Mouse (Mus musculus) midbrain, embryonic 10.5 days (tissue): ENCODE measurements around the gene Pou3f1. TPM values are rescaled to one million over a fixed set of nuclear protein-coding genes. Genes with fewer than 3 reads are reported as not detected.

Experiments used
- DNase-seq: peaks from one replicate; pipeline ENCODE4 v3.0.0-alpha.2; 2017; ENCODE audit warnings: low spot score
- H3K27ac ChIP-seq: fragments of 300-500 bp; sonication (generic); replicated peaks from 2 replicates; pipeline ENCODE4 v1.5.1; 2016; ENCODE audit warnings: mild to moderate bottlenecking
- H3K27me3 ChIP-seq: fragments of 300-500 bp; sonication (generic); 2 replicates; pipeline ENCODE4 v1.6.1; 2016; ENCODE audit warnings: low read depth, mild to moderate bottlenecking; ENCODE audit not compliant: poor library complexity, severe bottlenecking
- H3K36me3 ChIP-seq: fragments of 300-500 bp; sonication (generic); 2 replicates; pipeline ENCODE4 v1.6.1; 2016; ENCODE audit warnings: mild to moderate bottlenecking, moderate library complexity
- H3K4me1 ChIP-seq: fragments of 300-500 bp; sonication (generic); 2 replicates; pipeline ENCODE4 v1.6.1; 2016
- H3K4me3 ChIP-seq: fragments of 300-500 bp; sonication (generic); 2 replicates; pipeline ENCODE4 v1.5.1; 2016; ENCODE audit warnings: mild to moderate bottlenecking, moderate library complexity
- H3K9me3 ChIP-seq: fragments of 300-500 bp; sonication (generic); replicated peaks from 2 replicates; pipeline ENCODE4 v1.6.1; 2016; ENCODE audit warnings: mild to moderate bottlenecking
- WGBS: fragments of 180-500 bp; shearing (Covaris S2); methylation state at CpG from one replicate; pipeline ENCODE4 v1.1.7; 2016; 5-methylcytosine and 5-hydroxymethylcytosine counted together
- polyA plus RNA-seq: library from polyadenylated mRNA; unstranded; fragments of >200 nt; fragmentation: Nextera tagmentation; extraction: Ambion mirVana; gene quantifications from 2 replicates; pipeline ENCODE4 v1.2.1, GENCODE M21; 2016

Gene Pou3f1
- polyA plus RNA-seq, 1 experiment from 2014 or later, result 13.8 TPM

DNA sequence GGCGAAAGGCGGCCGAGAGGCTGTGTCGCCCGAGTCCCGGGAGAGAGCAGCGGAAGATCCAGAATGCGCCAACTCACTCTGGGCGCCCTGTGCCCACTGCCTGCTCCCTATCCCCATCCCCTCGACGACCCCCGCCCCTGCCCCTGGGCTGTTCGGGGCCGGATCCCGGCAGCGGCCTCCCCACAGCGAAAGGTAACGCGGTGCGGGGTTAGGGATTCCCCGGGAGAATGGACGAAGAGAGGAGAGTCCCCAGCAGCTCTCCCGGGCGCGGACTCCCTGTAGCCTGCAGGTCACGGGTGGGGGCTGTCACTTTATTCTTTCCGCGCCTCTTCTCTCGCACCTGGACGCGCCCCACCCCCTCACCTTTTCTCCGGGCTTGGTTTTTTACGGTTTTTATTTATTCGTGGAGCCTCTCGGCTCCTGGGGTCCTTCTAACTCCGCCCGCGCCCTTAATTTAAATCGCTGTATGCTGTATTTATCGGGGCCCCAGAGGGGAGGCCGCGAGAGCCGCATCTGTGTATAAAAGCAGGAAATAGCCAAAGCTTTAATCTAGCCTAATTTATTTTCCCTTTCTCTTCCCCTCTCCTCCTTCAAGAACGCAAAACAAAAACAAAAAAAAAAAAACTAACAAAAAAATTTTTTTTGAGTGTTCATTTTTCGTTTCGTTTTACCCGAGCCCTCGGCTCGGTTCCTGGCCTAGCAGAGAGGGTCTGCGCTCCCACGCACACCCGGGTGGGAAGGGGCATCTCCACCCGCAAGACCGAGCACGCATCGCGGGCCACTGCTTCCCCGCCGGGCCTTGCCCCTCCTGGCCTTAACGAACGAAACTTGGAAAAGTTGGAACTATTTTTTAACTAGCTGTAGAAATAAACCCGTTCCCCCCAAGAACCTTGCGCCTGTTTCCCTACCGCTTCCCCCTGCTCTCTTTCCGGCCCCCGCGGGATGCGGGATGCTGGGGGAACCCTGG is 2.9 kb downstream of the Pou3f1 start:
- peak overlapping the region; percentile 90 for H3K27ac ChIP-seq
- no peaks in the 10 kb centered on the region for H3K9me3 ChIP-seq
- peaks cover 96% of the 10 kb centered on the region for H3K27me3 ChIP-seq
- H3K4me3 ChIP-seq, result peak overlapping the region; percentile 74
- H3K4me1 ChIP-seq, result peaks cover 94% of the 10 kb centered on the region
- H3K36me3 ChIP-seq, result peaks cover 11% of the 10 kb centered on the region
- DNase-seq, result peak; percentile 60
- under 1% methylated on average over 68 of the region's 68 CpGs for WGBS

DNA sequence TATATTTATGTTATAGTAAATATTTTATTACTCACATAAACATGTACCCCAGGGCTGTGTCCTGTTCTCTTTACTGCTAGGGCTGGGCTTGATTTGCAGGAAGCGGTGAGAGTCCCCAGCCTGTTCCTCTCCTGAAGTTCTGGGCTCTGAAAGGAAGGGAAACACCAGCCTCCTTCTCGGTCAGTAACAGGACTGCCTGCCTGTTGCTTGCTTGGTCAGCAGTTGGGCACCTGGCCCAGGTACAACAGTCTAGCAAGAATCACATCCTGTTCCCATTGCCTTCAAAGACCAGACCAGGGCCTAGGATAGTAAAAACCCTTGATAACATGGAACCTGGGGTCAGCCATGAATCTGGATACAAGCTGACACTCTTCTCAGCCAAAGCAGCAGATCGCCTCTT is 4.0 kb downstream of the Pou3f1 start:
- Histone ChIP-seq H3K9me3 (no peaks in the 10 kb centered on the region), H3K27ac (no peak overlapping the region), H3K27me3 (peaks cover 96% of the 10 kb centered on the region), H3K4me1 (peaks cover 87% of the 10 kb centered on the region), H3K36me3 (peaks cover 11% of the 10 kb centered on the region), H3K4me3 (peak overlapping the region; percentile 74)
- 34% methylated on average over 3 of the region's 3 CpGs for WGBS
- no peak for DNase-seq

DNA sequence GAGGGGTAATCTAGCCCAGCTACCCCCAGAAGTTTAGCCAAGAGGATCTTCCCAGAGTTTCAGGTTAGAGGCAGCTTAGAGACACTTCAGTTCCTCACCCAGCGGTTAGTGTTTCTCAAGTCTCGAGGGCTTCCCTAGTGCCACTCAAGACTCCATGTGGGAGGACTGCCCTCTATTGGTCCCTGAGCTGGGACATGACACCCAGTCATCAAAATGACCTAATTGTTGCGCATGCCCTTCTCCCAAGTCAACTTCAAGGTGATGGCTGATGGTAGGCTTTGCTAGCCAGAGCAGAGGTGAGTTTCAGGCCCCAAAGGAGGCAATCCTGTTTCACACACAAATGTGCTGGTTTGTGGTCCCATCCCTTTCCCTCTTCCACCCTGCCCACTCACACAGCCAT is 6.4 kb downstream of the Pou3f1 start:
- Histone ChIP-seq H3K36me3 (peaks cover 11% of the 10 kb centered on the region), H3K4me1 (peaks cover 84% of the 10 kb centered on the region), H3K4me3 (0 out of 2 replicates have a peak overlapping the region, but pooled peaks have one; percentile 1), H3K9me3 (no peaks in the 10 kb centered on the region), H3K27me3 (peaks cover 99% of the 10 kb centered on the region), H3K27ac (no peak overlapping the region)
- 62% methylated on average over 3 of the region's 3 CpGs for WGBS
- DNase-seq, result peak; percentile 12

DNA sequence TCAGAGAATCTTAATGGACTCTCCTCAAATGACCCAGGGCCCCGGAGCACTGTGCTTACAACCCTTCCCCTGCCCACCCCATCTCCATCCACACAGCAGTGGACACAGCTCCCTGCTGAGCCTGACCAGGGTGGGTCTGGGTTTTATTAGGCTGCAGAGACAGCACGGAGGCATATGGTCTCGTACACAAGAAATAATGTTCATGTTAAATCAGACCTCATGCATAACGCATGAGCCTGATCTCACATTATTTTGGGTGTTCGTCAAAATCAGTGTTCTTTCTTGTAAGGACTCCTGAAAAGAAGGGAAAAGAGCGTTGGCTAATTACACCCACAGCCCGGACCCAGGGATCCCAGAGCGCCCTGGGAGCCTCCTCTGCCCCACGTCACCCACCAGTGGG is 7.6 kb downstream of the Pou3f1 start:
- WGBS, result 82% methylated on average over 9 of the region's 9 CpGs
- H3K36me3 ChIP-seq, result peaks cover 11% of the 10 kb centered on the region
- H3K27ac ChIP-seq, result no peak overlapping the region; the same call in 1 of the 2 replicates
- H3K27me3 ChIP-seq, result peaks cover 98% of the 10 kb centered on the region
- no peak for DNase-seq
- 0 out of 2 replicates have a peak overlapping the region, but pooled peaks have one; percentile 4 for H3K4me3 ChIP-seq
- peaks cover 85% of the 10 kb centered on the region for H3K4me1 ChIP-seq
- H3K9me3 ChIP-seq, result no peaks in the 10 kb centered on the region

DNA sequence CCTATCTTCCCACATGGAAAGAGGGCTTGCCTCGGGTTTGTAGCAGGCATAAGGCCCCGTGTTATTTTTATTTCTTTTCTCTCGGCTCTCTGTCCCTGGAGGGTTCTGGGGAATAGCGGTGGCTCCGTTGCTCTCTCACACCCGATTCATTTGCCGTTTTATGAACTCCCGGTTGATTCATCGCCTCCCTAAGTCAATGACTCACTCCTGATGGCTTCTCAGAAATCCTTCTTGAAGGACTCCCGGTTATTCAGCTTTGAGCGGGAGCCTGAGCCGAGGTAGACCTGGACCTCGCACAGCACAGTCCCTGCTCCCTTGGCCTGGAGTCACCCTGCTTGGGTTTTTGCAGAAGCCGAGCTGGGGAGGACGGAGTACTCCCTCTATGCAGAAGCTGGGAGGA is 8.0 kb downstream of the Pou3f1 start:
- Histone ChIP-seq H3K9me3 (no peaks in the 10 kb centered on the region), H3K27me3 (peaks cover 98% of the 10 kb centered on the region), H3K4me1 (peaks cover 82% of the 10 kb centered on the region), H3K36me3 (peaks cover 11% of the 10 kb centered on the region), H3K4me3 (no peak overlapping the region), H3K27ac (no peak overlapping the region; the same call in 1 of the 2 replicates)
- peak; percentile 11 for DNase-seq
- 84% methylated on average over 15 of the region's 15 CpGs for WGBS

DNA sequence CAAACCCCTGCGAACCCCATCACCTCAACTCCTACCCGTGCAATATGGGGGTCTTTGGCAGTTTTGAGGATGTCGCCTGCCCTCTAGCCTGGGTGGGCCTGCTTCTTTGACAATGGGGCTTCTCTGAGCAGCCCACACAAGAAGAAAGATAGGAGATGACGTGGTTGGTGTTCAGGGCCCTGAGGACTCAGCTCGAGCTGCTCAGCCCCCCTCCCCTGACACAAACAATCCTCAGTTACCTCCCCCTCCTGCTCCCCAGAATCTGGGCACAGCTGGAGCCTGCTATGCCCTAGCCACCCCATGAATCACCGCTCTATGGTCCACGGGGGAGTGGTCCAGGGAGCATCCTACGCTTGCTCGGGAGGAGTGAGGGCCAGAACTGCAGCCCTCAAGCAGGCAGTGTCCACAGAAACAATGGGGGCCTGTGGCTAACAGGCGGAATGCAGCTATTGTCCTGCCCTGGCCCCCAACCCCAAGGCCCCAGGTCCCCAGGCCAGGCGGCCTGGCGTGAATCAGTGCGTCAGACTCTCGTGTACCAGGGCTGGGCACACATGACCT is 10.9 kb downstream of the Pou3f1 start:
- DNase-seq, result peak; percentile 53

DNA sequence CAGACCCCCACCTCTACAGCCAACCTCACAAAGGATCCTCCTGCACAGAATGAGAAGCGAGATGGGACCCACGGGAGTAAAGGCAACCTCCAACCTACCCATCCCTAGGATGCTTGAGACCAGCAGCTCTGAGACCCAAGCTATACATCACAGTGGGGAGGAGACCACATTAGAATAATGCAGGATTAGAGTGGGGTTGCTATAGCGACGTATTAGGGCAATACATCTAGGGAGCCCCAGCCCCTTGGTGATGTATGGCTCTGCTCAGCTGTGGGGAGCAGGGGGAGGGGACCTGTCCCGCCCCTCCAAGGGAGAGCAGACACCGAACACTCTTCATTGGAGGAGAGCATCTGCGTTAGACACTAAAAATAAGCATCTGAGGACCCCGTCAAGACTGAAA is 11.5 kb downstream of the Pou3f1 start:
- peaks cover 97% of the 10 kb centered on the region for H3K27me3 ChIP-seq
- 5% methylated on average over 8 of the region's 8 CpGs for WGBS
- no peaks in the 10 kb centered on the region for H3K9me3 ChIP-seq
- H3K27ac ChIP-seq, result peak overlapping the region; percentile 90
- peaks cover 80% of the 10 kb centered on the region for H3K4me1 ChIP-seq
- no peaks in the 10 kb centered on the region for H3K36me3 ChIP-seq
- H3K4me3 ChIP-seq, result peak overlapping the region; percentile 46
- DNase-seq, result peak; percentile 74

More for the DNA sequence above, 10.9 kb downstream of the Pou3f1 start:
- peak overlapping the region; percentile 90 for H3K27ac ChIP-seq
- no peaks in the 10 kb centered on the region for H3K36me3 ChIP-seq
- WGBS, result 11% methylated on average over 14 of the region's 14 CpGs
- peaks cover 97% of the 10 kb centered on the region for H3K27me3 ChIP-seq
- H3K4me1 ChIP-seq, result peaks cover 80% of the 10 kb centered on the region
- H3K4me3 ChIP-seq, result peak overlapping the region; percentile 46
- no peaks in the 10 kb centered on the region for H3K9me3 ChIP-seq

DNA sequence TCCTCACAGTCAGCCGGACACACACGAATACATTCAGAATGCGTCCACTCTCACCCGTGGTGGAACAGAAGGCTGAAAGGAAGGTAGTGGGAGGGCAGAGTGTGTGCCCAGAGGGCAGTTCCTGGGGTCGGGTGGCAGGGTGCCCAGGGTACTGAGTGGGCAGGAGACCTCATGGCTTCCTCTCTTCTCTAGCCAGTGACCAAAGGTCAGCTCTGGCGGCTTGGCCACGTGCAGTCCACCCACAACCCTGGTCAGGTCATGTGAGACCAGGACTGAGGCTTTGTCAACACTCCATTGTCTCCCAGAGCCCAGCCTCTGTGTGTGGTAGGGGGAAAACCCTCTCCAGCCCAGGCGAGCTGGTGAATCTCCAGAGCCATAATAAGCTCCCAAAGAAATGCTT is 13.6 kb downstream of the Pou3f1 start:
- H3K4me3 ChIP-seq, result no peak overlapping the region
- WGBS, result 64% methylated on average over 8 of the region's 8 CpGs
- no peaks in the 10 kb centered on the region for H3K9me3 ChIP-seq
- peaks cover 78% of the 10 kb centered on the region for H3K4me1 ChIP-seq
- H3K27ac ChIP-seq, result 0 out of 2 replicates have a peak overlapping the region, but pooled peaks have one; percentile 9
- no peaks in the 10 kb centered on the region for H3K36me3 ChIP-seq
- peak; percentile 28 for DNase-seq
- peaks cover 93% of the 10 kb centered on the region for H3K27me3 ChIP-seq

DNA sequence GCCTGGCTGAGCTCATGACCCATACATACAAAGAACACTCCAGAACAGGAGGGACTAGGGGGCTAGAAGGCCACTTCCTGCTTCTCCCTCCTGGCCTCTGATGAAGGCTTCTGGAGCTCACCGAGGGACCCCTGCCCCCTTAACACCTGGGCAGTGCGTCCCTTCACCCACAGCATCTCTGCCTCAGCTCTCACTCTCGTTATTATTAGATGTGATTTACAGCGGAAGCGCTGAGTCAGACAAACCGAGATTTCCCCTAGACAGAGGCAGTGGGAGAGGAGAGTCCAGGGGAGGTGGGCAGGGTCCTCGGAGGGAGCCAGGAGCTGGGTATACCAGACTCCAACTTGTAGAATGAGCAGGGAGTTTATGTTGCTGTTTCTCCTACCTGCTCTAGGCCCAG is 15.0 kb downstream of the Pou3f1 start:
- Histone ChIP-seq H3K27ac (peak overlapping the region; percentile 72), H3K9me3 (no peaks in the 10 kb centered on the region), H3K4me1 (peaks cover 72% of the 10 kb centered on the region), H3K27me3 (peaks cover 80% of the 10 kb centered on the region), H3K4me3 (peak overlapping the region; percentile 46), H3K36me3 (peaks cover under 1% of the 10 kb centered on the region; the same call in 1 of the 2 replicates)
- 35% methylated on average over 7 of the region's 7 CpGs for WGBS
- DNase-seq, result no peak

DNA sequence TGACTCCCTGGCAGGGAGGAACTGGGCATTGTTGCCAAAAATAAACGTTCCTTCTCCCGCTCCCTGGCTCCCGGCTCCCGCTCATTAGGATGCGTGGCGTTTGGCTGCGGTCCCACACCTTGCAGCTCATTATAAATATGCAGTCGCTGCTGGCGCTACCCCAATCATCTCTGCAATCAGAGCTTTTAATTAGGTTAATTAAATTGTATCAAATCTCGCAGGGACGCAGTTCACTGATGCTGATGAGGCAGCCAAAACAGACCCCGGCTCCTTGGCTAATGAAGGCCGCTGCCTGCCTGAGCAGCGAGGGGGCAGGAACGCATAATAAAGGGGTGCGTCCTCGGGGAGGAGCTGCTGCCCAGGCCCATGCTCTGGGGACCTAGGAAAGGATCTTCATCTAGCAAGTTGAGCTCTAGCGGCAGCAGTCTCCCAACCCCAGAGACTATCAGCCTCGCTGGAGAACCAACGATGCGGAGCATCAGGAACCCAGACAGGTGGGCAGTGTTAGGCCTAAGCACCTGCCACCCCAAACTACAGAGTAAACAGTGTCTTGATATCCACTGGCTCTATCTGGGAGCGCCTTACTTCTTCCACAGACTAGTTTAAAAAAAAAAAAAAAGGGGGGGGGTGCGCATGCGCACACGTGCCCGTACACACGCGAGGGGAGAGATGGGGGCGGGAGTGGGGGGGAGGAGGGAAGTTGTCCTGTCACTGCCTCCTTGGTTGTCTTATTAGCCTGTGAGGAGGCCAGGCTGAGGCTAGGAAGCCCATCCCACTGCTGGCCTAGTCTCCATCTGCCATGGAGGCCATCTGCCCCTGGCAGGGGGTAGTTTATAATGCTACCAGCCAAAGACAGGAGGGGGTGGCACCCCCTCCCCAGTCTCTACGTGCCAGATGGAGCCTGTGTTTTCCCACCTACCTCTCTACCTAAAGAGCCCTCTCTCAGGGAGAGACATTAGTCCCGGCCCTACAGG is 16.0 kb downstream of the Pou3f1 start:
- H3K27ac ChIP-seq, result peak overlapping the region; percentile 72
- WGBS, result 4% methylated on average over 30 of the region's 31 CpGs
- DNase-seq, result peak; percentile 48
- no peaks in the 10 kb centered on the region for H3K9me3 ChIP-seq
- H3K27me3 ChIP-seq, result peaks cover 69% of the 10 kb centered on the region
- peaks cover 11% of the 10 kb centered on the region for H3K36me3 ChIP-seq
- peak overlapping the region; percentile 46 for H3K4me3 ChIP-seq
- peaks cover 62% of the 10 kb centered on the region for H3K4me1 ChIP-seq

DNA sequence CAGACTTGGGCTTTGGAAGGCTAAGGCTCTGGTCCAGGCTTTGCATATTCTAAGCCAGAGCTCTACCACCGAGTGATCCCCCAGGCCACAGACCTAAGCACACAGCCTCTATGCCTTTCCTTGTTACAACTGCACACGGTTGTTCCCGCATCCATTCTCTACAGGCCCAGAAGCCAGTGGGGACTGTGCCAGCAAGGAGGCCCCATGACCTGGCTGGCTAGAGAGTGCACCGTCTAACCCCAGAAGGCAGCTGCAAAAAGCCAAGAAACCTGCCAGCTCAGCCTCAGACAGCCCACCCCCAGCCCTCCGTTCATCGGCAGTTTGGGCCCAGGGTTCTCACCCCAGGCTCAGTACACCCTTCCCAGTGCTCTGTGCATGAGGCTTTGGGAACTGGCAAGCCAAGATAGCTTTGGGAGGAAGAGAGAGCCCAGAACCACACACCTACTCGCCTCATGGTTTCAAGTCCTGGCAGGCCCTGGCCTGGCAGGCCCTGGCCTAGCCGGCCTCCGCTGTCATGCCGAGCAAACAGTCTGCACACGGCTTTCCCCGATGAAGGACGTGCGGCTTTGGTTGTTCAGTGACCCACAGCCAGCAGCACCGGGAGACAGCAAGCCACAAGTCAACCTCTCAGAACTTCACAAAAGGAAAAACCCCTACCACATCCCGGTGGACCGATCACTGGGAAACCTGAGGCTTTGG is 17.9 kb downstream of the Pou3f1 start:
- Histone ChIP-seq H3K27me3 (peaks cover 51% of the 10 kb centered on the region), H3K9me3 (no peaks in the 10 kb centered on the region), H3K27ac (peak overlapping the region; percentile 77), H3K36me3 (peaks cover 29% of the 10 kb centered on the region), H3K4me3 (no peak overlapping the region), H3K4me1 (peaks cover 47% of the 10 kb centered on the region)
- 36% methylated on average over 17 of the region's 17 CpGs for WGBS
- no peak for DNase-seq
